Comparison of ENCODE assay signal across 9 mouse cellular contexts in genomic region chr8:125226989-125227624, GRCm38 (mm10).
DNase-seq lines count a peak whose midpoint lies in the region; ATAC-seq and TF ChIP-seq lines count a peak whose summit lies in the region.
"Had no signal": no experiment of that assay in that cellular context is flagged by ENCODE, and none has a peak within 500 bp of the region (broad histone marks: within the 10 kb centered on the region; RNA-seq: fewer than 3 reads in every experiment).

No protein-coding gene starts in this region.

- H3K4me3 ChIP-seq in neural tube, embryonic 13.5 days = no peak overlapping the region
- H3K4me3 ChIP-seq in thymus, adult 2 months (ENCODE audit: control insufficient read depth, insufficient read depth, low read length) = no peak overlapping the region

- peak overlapping the region; percentile 64 for H3K27ac ChIP-seq in neural tube, embryonic 13.5 days (replicated peaks)
- no peak overlapping the region for H3K27ac ChIP-seq in thymus, adult 2 months (ENCODE audit: control insufficient read depth, insufficient read depth, low read length)

- H3K4me2 ChIP-seq in neural tube, embryonic 13.5 days = peak overlapping the region; percentile 2; the same call in 1 of the 2 replicates

- WGBS in neural tube, embryonic 13.5 days = 52% methylated on average over 14 of the region's 14 CpGs
- WGBS in thymus, adult 2 months = 29% methylated on average over 14 of the region's 14 CpGs

- H3K9ac ChIP-seq in neural tube, embryonic 13.5 days = no peak overlapping the region

- peaks cover 52% of the 10 kb centered on the region for H3K4me1 ChIP-seq in neural tube, embryonic 13.5 days (replicated peaks)
- peaks cover 17% of the 10 kb centered on the region for H3K4me1 ChIP-seq in thymus, adult 2 months (replicated peaks; ENCODE audit: control insufficient read depth, insufficient read depth, low read length)

- no peaks in the 10 kb centered on the region for H3K9me3 ChIP-seq in neural tube, embryonic 13.5 days

- TF ChIP-seq CTCF in thymus, adult 2 months (IDR thresholded peaks at IDR 0.05; ENCODE audit: borderline replicate concordance, control insufficient read depth, extremely low read depth, insufficient read depth, low read length, poor library complexity) = no peak

- TF ChIP-seq POLR2A in thymus, adult 2 months (IDR thresholded peaks at IDR 0.05; ENCODE audit: control insufficient read depth, extremely low read depth, insufficient read depth, low read length, poor library complexity) = no peak

- no peaks in the 10 kb centered on the region for H3K36me3 ChIP-seq in neural tube, embryonic 13.5 days
- H3K36me3 ChIP-seq in thymus, adult 2 months (ENCODE audit: control insufficient read depth, insufficient read depth, low read length) = no peaks in the 10 kb centered on the region

- ATAC-seq in neural tube, embryonic 13.5 days (ENCODE audit: low read depth) = peak; percentile 38; the same call in 1 of the 2 replicates
- ATAC-seq: Patski had no signal

- DNase-seq in neural tube, embryonic 10.5 days (ENCODE audit: extremely low spot score, low spot score) = no peak
- peak; percentile 76 for DNase-seq in heart, adult 8-10 months (ENCODE audit: low spot score)
- DNase-seq in kidney, adult 11 months = peak; percentile 36
- DNase-seq in lung, postnatal 36 days = peak; percentile 74
- DNase-seq in thymus, adult 2 months = peak; percentile 33
- DNase-seq in ovary, postnatal 14 days (ENCODE audit: low spot score) = no peak
- no peak for DNase-seq in testis, postnatal 14 days (ENCODE audit: low spot score)

- no peaks in the 10 kb centered on the region; the same call in 1 of the 2 replicates for H3K27me3 ChIP-seq in neural tube, embryonic 13.5 days
- H3K27me3 ChIP-seq in thymus, adult 2 months (ENCODE audit: control insufficient read depth, insufficient read depth, low read length) = no peaks in the 10 kb centered on the region
- H3K27me3 ChIP-seq: Patski had no signal

Comparison
In these comparisons a context has a peak if more than half of its experiments do, and no peak if none do; other contexts are left out.
1. DNase-seq: peak in heart, adult 8-10 months (single experiment), kidney, adult 11 months (single experiment), lung, postnatal 36 days (single experiment) and thymus, adult 2 months (single experiment); none in neural tube, embryonic 10.5 days (single experiment), ovary, postnatal 14 days (single experiment) and testis, postnatal 14 days (single experiment).